In the genomic region with DNA sequence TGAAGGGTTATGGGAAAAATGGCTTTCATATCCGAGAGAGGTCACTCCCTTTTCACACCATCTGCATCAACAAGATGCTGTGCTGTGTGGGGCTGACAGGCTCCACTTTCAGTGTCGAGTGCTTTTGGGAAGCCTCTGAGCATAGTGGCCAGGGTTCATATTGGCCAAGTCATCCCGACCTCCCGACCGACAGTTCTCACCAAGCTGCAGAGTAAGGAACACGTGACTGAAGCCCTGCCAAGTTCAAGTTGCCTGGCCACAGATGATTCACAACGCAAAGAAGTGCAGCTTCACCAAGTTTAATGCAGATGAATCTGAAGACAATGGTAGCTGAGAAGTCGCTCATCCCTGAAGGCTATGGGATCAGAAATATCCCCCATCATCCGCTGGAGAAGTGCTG, we compare ENCODE assay signal across 13 mouse cellular contexts. TPM values are rescaled to one million over a fixed set of nuclear protein-coding genes. Genes with fewer than 3 reads are reported as not detected.
DNase-seq lines count a peak whose midpoint lies in the region; ATAC-seq and TF ChIP-seq lines count a peak whose summit lies in the region.
"Had no signal": no experiment of that assay in that cellular context is flagged by ENCODE, and none has a peak within 500 bp of the region (broad histone marks: within the 10 kb centered on the region; RNA-seq: fewer than 3 reads in every experiment).

No protein-coding gene starts in this region.

- H3K4me2 ChIP-seq in liver, embryonic 11.5 days = no peak overlapping the region
- H3K4me2 ChIP-seq: forebrain, embryonic 15.5 days; limb, embryonic 12.5 days; stomach, embryonic 15.5 days had no signal

- no peak overlapping the region for H3K9ac ChIP-seq in liver, adult 2 months (ENCODE audit: low read depth, low read length)
- no peak overlapping the region for H3K9ac ChIP-seq in liver, embryonic 11.5 days (ENCODE audit: low read depth, low read length)
- H3K9ac ChIP-seq: forebrain, embryonic 15.5 days; limb, embryonic 12.5 days; stomach, embryonic 15.5 days had no signal

- ATAC-seq in liver, embryonic 11.5 days (replicated peaks; ENCODE audit: low FRiP score) = no peak
- ATAC-seq: forebrain, embryonic 15.5 days had no signal

- H3K4me3 ChIP-seq in liver, adult 2 months (ENCODE audit: insufficient read depth, low read depth, low read length) = no peak overlapping the region
- H3K4me3 ChIP-seq in liver, embryonic 11.5 days (ENCODE audit: low read depth, low read length) = no peak overlapping the region
- H3K4me3 ChIP-seq in macrophage (ENCODE audit: inconsistent target) = no peak overlapping the region
- H3K4me3 ChIP-seq: forebrain, embryonic 15.5 days; limb, embryonic 12.5 days; stomach, embryonic 15.5 days had no signal

- H3K27me3 ChIP-seq in liver, adult 2 months (ENCODE audit: control insufficient read depth, insufficient read depth, low read length) = no peaks in the 10 kb centered on the region
- no peaks in the 10 kb centered on the region for H3K27me3 ChIP-seq in liver, embryonic 11.5 days (replicated peaks; ENCODE audit: control insufficient read depth, insufficient read depth, low read length)
- H3K27me3 ChIP-seq: forebrain, embryonic 15.5 days; limb, embryonic 12.5 days; stomach, embryonic 15.5 days had no signal

- H3K36me3 ChIP-seq in liver, adult 2 months (ENCODE audit: control insufficient read depth, insufficient read depth, low read length) = no peaks in the 10 kb centered on the region
- no peaks in the 10 kb centered on the region for H3K36me3 ChIP-seq in liver, embryonic 11.5 days (ENCODE audit: control insufficient read depth, insufficient read depth, low read length)
- no peaks in the 10 kb centered on the region for H3K36me3 ChIP-seq in macrophage (ENCODE audit: inconsistent target)
- H3K36me3 ChIP-seq: forebrain, embryonic 15.5 days; limb, embryonic 12.5 days; stomach, embryonic 15.5 days had no signal

- DNase-seq in liver, adult 2 months (ENCODE audit: extremely low read depth, low read depth, low spot score) = peak; percentile 45
- DNase-seq in liver, embryonic 11.5 days (ENCODE audit: low spot score) = no peak
- DNase-seq in Muller cell, postnatal 12 days (ENCODE audit: inconsistent ontology term) = peak; percentile 71
- DNase-seq in adrenal gland, postnatal 36 days = peak; percentile 71 to 80
- DNase-seq in cerebellum, adult 11 months = no peak
- no peak for DNase-seq in left cerebral cortex, adult 9 months (ENCODE audit: low spot score in 2 of 2)
- DNase-seq: cerebellum, adult 2 months; gastrocnemius, postnatal 25 days; right cerebral cortex, postnatal 14 days had no signal

- H3K4me1 ChIP-seq in liver, adult 2 months (ENCODE audit: control insufficient read depth, insufficient read depth, low read length) = peaks cover 2% of the 10 kb centered on the region
- H3K4me1 ChIP-seq in liver, embryonic 11.5 days (replicated peaks; ENCODE audit: control insufficient read depth, insufficient read depth, low read length) = peaks cover 3% of the 10 kb centered on the region; the same call in 1 of the 2 replicates

- no peak for TF ChIP-seq CTCF in liver, adult 2 months (IDR thresholded peaks at IDR 0.05; ENCODE audit: low read depth, low read length)

- WGBS in liver, adult 2 months = 43% methylated on average over 9 of the region's 9 CpGs
- 49% methylated on average over 9 of the region's 9 CpGs for WGBS in liver, embryonic 11.5 days
- 61% methylated on average over 9 of the region's 9 CpGs for WGBS in macrophage (ENCODE audit: missing documents)

- no peaks in the 10 kb centered on the region for H3K9me3 ChIP-seq in liver, embryonic 11.5 days (ENCODE audit: control insufficient read depth, low read length)
- H3K9me3 ChIP-seq: forebrain, embryonic 15.5 days; limb, embryonic 12.5 days; stomach, embryonic 15.5 days had no signal

- H3K27ac ChIP-seq in liver, adult 2 months (replicated peaks; ENCODE audit: insufficient read depth, low read depth, low read length) = no peak overlapping the region
- H3K27ac ChIP-seq in liver, embryonic 11.5 days (ENCODE audit: low read depth, low read length) = no peak overlapping the region
- peak overlapping the region; percentile 67 for H3K27ac ChIP-seq in macrophage
- H3K27ac ChIP-seq: forebrain, embryonic 15.5 days; limb, embryonic 12.5 days; stomach, embryonic 15.5 days had no signal

- TF ChIP-seq POLR2A in liver, adult 2 months (IDR thresholded peaks at IDR 0.05; ENCODE audit: extremely low read depth, insufficient read depth, low read length) = no peak

- no peaks in the 10 kb centered on the region for H3K79me2 ChIP-seq in liver, adult 2 months (ENCODE audit: control insufficient read depth, insufficient read depth, low read length)
- no peaks in the 10 kb centered on the region for H3K79me2 ChIP-seq in macrophage (ENCODE audit: inconsistent target)

RNA-seq across cellular contexts. Expression of a gene that starts 12.0 kb away (rescaled TPM):
- 7.8 and 9.2 TPM in 2 replicates for total RNA-seq in liver, adult 2 months (2014; rRNA removed)
- 2.6 and 2.8 TPM in 2 replicates for polyA plus RNA-seq in liver, adult 2 months (2012; rRNA removed)
- 28.2 and 30.6 TPM in 2 replicates for polyA plus RNA-seq in liver, embryonic 11.5 days (2014; fragmentation: Nextera tagmentation; extraction: Ambion mirVana)
- 100 to 1,000 TPM in 1 of 2 experiments, 10 to 100 TPM in 1; 95.5 to 114 TPM for total RNA-seq in adrenal gland, postnatal 36 days (2021)
- 1,000 to 10,000 TPM in 19 of 26 experiments, 100 to 1,000 TPM in 7; 688 to 3,418 (median 1,422) TPM for total RNA-seq in macrophage (2018; cell fraction: chromatin; rRNA removed)
- 100 to 1,000 TPM; 187 to 587 (median 339) TPM for total RNA-seq in macrophage (2018; cell fraction: cytosol; rRNA removed)
- 1,000 to 10,000 TPM in 10 of 26 experiments, 100 to 1,000 TPM in 16; 382 to 1,913 (median 872) TPM for total RNA-seq in macrophage (2018; cell fraction: nucleus; rRNA removed)
- polyA plus RNA-seq in macrophage (2018) = 294 to 476 TPM (median 316 TPM) in 3 replicates

RNA-seq across cellular contexts. Expression of a gene that starts 23.0 kb away (rescaled TPM):
- 3.0 and 4.6 TPM in 2 replicates for total RNA-seq in liver, adult 2 months (2014; rRNA removed)
- 1.6 and 2.7 TPM in 2 replicates for polyA plus RNA-seq in liver, adult 2 months (2012; rRNA removed)
- 1.0 and 1.4 TPM in 2 replicates for polyA plus RNA-seq in liver, embryonic 11.5 days (2014; fragmentation: Nextera tagmentation; extraction: Ambion mirVana)
- total RNA-seq in adrenal gland, postnatal 36 days (2021) = 1 to 10 TPM; 4.7 to 6.2 TPM
- total RNA-seq in macrophage (2018; cell fraction: chromatin; rRNA removed) = 10 to 100 TPM in 9 of 26 experiments, 1 to 10 TPM in 16, under 1 TPM in 1; 0.81 to 20.7 (median 8.2) TPM
- total RNA-seq in macrophage (2018; cell fraction: cytosol; rRNA removed) = 1 to 10 TPM in 18 of 26 experiments, under 1 TPM in 8; 0.28 to 5.3 (median 2.3) TPM
- total RNA-seq in macrophage (2018; cell fraction: nucleus; rRNA removed) = 10 to 100 TPM in 1 of 26 experiments, 1 to 10 TPM in 23, under 1 TPM in 2; 0.61 to 15.0 (median 3.5) TPM
- 1.9 to 4.8 TPM (median 2.1 TPM) in 3 replicates for polyA plus RNA-seq in macrophage (2018)

Comparison
In these comparisons a context has a peak if more than half of its experiments do, and no peak if none do; other contexts are left out.
1. DNase-seq: peak in liver, adult 2 months (single experiment), Muller cell, postnatal 12 days (single experiment) and adrenal gland, postnatal 36 days (2 of 2); none in liver, embryonic 11.5 days (single experiment), cerebellum, adult 11 months (single experiment) and left cerebral cortex, adult 9 months (0 of 2).